Mouse (Mus musculus): ENCODE measurements around the gene Tnrc6c.
A peak's percentile ranks its signal among the peaks of the same experiment; 100 is the strongest.

Tnrc6c gene

GRCm38 (mm10) chr11:117638386-117638785, 15.7 kb upstream of the Tnrc6c start:
- DNase-seq (ENCODE audit: low spot score in 2 of 2), result no peak

GRCm38 (mm10) chr11:117638809-117639208, 15.3 kb upstream of the Tnrc6c start:
- DNase-seq (ENCODE audit: low spot score in 2 of 2), result no peak

- no peak for DNase-seq (ENCODE audit: low spot score in 2 of 2)
Observed at GRCm38 (mm10) chr11:117639331-117639970, 14.6 kb upstream of the Tnrc6c start.

GRCm38 (mm10) chr11:117642181-117642580, 11.9 kb upstream of the Tnrc6c start:
- DNase-seq (ENCODE audit: low spot score in 2 of 2), result no peak

- DNase-seq (ENCODE audit: low spot score in 2 of 2), result no peak
Observed at GRCm38 (mm10) chr11:117643240-117643639, 10.8 kb upstream of the Tnrc6c start.

GRCm38 (mm10) chr11:117646786-117647185, 7.3 kb upstream of the Tnrc6c start:
- no peak for DNase-seq (ENCODE audit: low spot score in 2 of 2)

GRCm38 (mm10) chr11:117648005-117648404, 6.1 kb upstream of the Tnrc6c start:
- no peak for DNase-seq (ENCODE audit: low spot score in 2 of 2)

- DNase-seq (ENCODE audit: low spot score in 2 of 2), result no peak
Observed at GRCm38 (mm10) chr11:117650721-117651644, 3.1 kb upstream of the Tnrc6c start.

- DNase-seq (ENCODE audit: low spot score in 2 of 2), result no peak
Observed at GRCm38 (mm10) chr11:117652907-117653306, 1.2 kb upstream of the Tnrc6c start.

- peak; percentile 99 for DNase-seq (ENCODE audit: low spot score in 2 of 2)
Observed at GRCm38 (mm10) chr11:117654380-117654924, 363 bp downstream of the Tnrc6c start.

- no peak for DNase-seq (ENCODE audit: low spot score in 2 of 2)
Observed at GRCm38 (mm10) chr11:117654934-117655291, 824 bp downstream of the Tnrc6c start.

- peak; percentile 32 to 62 for DNase-seq (ENCODE audit: low spot score in 2 of 2)
Observed at GRCm38 (mm10) chr11:117655292-117656076, 1.4 kb downstream of the Tnrc6c start.

GRCm38 (mm10) chr11:117656077-117656401, 1.9 kb downstream of the Tnrc6c start:
- DNase-seq (ENCODE audit: low spot score in 2 of 2), result no peak

- DNase-seq (ENCODE audit: low spot score in 2 of 2), result no peak
Observed at GRCm38 (mm10) chr11:117658974-117659373, 4.9 kb downstream of the Tnrc6c start.

- no peak for DNase-seq (ENCODE audit: low spot score in 2 of 2)
Observed at GRCm38 (mm10) chr11:117663036-117663809, 9.1 kb downstream of the Tnrc6c start.

GRCm38 (mm10) chr11:117663810-117664139, 9.7 kb downstream of the Tnrc6c start:
- no peak for DNase-seq (ENCODE audit: low spot score in 2 of 2)

GRCm38 (mm10) chr11:117665189-117665588, 11.1 kb downstream of the Tnrc6c start:
- DNase-seq (ENCODE audit: low spot score in 2 of 2), result no peak

- no peak for DNase-seq (ENCODE audit: low spot score in 2 of 2)
Observed at GRCm38 (mm10) chr11:117666563-117666962, 12.5 kb downstream of the Tnrc6c start.

GRCm38 (mm10) chr11:117667152-117667551, 13.1 kb downstream of the Tnrc6c start:
- no peak for DNase-seq (ENCODE audit: low spot score in 2 of 2)

GRCm38 (mm10) chr11:117667825-117668224, 13.7 kb downstream of the Tnrc6c start:
- no peak for DNase-seq (ENCODE audit: low spot score in 2 of 2)

GRCm38 (mm10) chr11:117671626-117672025, 17.5 kb downstream of the Tnrc6c start:
- DNase-seq (ENCODE audit: low spot score in 2 of 2), result no peak
